Mouse (Mus musculus) kidney, adult 10 weeks (tissue): ENCODE results near the gene Vmn1r170. TPM values are rescaled to one million over a fixed set of nuclear protein-coding genes. Genes with fewer than 3 reads are reported as not detected.

ENCODE experiments used
- polyA plus RNA-seq: library from polyadenylated mRNA; stranded (reverse); fragments of 350-450 nt; fragmentation: Illumina TruSeq; extraction: RNeasy Lipid Tissue Mini Kit (QIAGEN cat#74804); gene quantifications from one replicate; pipeline ENCODE4 v1.2.3, GENCODE M21; 2014; ENCODE audit warnings: low read depth, low replicate concordance

Vmn1r170 gene
- not detected for polyA plus RNA-seq

GRCm38 (mm10) chr7:23605875-23606274, at the start of gene Vmn1r170:
TSS of gene Vmn1r170 (plus strand) at chr7:23606175.

GRCm38 (mm10) chr7:23575226-23575625, 30.7 kb upstream of the Vmn1r170 start, which contains the start of gene Vmn1r169:
TSS of gene Vmn1r169 (plus strand) at chr7:23575526.

GRCm38 (mm10) chr7:23630422-23630821, 24.4 kb downstream of the Vmn1r170 start, which contains the start of gene Vmn1r171:
TSS of gene Vmn1r171 (plus strand) at chr7:23630722.

Other genes starting within 250 kb of the Vmn1r170 start
- gene Nlrp5, start 220.3 kb upstream of the Vmn1r170 start, polyA plus RNA-seq, result not detected
- gene Vmn1r167, start 99.0 kb upstream of the Vmn1r170 start, polyA plus RNA-seq, result not detected
- gene Vmn1r168, start 66.4 kb upstream of the Vmn1r170 start, polyA plus RNA-seq, result not detected
- gene Vmn1r169, start 30.6 kb upstream of the Vmn1r170 start, polyA plus RNA-seq, result not detected
- not detected for gene Vmn1r171, start 24.5 kb downstream of the Vmn1r170 start, polyA plus RNA-seq
- not detected for gene Vmn1r172, start 52.1 kb downstream of the Vmn1r170 start, polyA plus RNA-seq
- not detected for gene Vmn1r173, start 94.5 kb downstream of the Vmn1r170 start, polyA plus RNA-seq
- not detected for gene Vmn1r174, start 146.1 kb downstream of the Vmn1r170 start, polyA plus RNA-seq
- not detected for gene Vmn1r175, start 204.5 kb downstream of the Vmn1r170 start, polyA plus RNA-seq
- gene Vmn1r176, start 231.2 kb downstream of the Vmn1r170 start, polyA plus RNA-seq, result not detected